Mouse (Mus musculus) stomach, postnatal 0 days (tissue): Measurements from ENCODE around the gene Dtnbp1.

Experiments used
- CTCF ChIP-seq: IDR thresholded peaks from 2 replicates; pipeline ENCODE4 v1.5.1; 2016; ENCODE audit warnings: antibody characterized with exemption, low read depth, mild to moderate bottlenecking, moderate library complexity
- EP300 ChIP-seq: optimal IDR thresholded peaks from 2 replicates; pipeline ENCODE3; 2016; ENCODE audit warnings: antibody characterized with exemption

- TF ChIP-seq CTCF (no peak), EP300 (no peak)
Measured at GRCm38 (mm10) chr13:45024821-45025220, 22.9 kb upstream of the Dtnbp1 start.
